Mouse (Mus musculus): ENCODE results near the gene Cyth3.

Cyth3 gene

DNA sequence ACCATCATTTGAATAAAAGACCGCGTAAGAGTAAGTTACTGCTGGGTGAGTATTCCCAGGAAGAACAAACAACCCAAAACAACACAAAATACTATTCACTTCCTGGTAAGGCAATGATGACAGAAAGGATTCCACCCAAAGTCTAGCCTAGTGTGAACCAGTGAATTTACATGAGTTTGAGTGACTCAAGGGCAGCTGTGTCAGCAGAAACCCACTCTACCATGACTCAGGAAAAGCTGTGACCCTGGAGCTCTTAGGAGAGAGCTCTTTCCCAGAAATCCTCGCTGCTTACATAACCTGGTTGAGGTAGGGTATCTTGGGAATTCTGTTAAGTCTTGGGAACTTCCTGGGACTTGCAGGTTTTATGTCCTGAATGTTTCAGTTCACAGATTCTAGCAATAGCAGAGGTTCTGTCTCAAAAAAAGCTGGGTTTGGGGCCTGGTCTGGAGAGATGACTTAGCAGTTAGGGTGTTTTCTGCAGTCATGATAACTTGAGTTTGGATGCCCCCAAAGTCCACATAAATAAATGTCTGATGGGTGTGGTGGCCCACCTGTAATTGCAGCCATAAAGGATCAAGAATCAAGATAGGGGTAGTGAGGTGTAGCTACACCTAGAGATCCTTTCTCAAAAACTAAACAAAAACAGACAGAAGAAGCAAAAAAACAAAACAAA, 5.5 kb upstream of the Cyth3 start:
- DNase-seq: no peak

DNA sequence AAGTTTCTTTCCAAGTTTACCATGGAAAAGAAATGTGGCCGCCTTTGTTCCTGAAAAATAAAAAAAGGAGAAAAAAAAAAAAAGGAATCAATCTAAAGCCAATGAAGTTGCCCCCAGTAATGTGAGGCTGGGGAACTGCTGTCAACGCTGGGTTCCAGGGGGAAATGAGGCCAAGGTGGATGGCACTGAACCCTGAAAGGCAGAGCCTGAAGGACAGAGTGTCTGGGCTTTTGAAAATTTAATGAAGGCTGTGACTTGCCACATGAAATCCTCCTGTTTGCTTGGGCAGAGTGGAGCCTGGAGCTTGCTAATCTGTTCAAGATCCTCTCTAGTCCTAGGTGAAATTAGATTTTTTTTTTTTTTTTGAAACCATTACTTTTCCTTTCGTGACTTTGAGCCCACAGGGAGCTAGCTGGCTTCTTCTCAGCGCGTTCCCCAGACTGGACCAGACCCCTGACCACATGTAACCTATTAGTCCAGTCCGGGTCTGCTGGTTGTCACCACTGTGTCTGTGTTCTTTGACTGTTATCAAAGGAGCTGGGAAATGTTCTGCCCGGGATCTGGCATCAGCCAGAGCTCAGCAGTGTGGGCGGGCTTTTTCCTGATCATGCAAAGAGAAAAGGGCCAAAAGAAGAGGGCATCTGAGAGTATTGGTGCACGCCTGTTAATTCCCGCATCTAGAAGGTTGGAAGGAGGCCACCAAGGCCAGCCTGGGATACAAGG, 4.6 kb upstream of the Cyth3 start:
- no peak for DNase-seq

- DNase-seq: no peak
These were observed 3.7 kb upstream of the Cyth3 start for GRCm38 (mm10) chr5:143618585-143618984.

DNA sequence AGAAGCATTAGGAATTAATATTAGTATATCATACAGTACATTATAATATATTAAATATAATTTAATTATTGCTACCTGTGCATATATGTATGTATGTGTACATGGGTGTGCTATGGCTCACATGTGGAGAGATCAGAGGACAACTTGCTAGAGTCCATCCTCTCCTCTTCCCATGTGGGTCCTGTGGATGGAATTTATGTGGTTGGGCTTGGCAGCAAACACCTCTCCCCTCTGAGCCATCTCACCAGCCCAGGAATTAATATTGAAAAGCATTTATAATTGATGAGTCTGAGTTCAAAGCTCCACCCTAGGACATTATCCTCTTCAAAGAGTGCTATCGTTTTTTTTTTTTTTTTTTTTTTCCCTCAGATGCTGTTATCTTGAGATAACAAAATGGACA, 2.1 kb upstream of the Cyth3 start:
- no peak for DNase-seq

DNA sequence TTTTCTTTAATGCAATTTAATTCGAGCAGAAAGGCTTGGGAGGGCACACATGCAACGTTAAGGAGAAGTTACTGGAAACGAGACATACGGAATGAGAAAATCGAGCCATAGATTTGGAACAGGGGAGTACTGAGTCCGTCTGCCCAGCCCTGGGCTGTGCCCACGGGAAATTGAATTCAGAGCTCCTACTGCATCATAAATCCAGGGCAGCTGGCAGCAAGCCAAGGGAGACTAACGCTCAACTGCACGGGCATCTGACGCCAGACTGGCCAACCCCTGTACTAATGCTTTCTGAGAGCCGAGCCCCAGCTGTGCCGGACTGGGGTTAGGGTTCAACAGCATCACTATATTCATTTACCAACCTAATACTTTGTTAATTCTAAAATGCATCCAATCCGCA, 1.3 kb upstream of the Cyth3 start:
- DNase-seq: no peak

DNA sequence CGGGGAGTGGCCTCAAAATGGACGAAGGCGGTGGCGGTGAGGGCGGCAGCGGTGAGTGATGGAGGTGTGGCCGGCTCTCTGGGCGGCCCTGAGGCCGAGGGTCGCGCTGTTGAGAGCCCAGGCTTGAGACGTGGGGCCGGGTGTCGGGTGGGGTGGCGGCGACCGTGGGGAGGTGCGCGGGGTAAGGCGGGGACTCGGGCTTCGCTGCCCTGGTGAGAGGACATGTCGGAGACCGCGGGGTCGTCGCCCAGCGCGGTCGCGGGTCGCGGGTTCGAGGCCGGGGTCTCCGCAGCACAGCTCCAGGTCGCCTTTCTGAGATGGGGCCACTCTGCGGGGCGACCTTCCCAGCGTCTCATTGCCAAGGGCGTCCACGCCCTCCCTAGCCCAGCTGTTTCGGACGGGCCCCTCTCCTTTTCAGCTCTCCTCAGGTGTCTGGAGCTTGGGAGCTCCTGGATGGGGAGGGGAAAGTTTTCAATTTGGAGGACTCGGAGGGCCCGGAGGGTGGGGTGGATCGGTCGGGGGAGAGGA, 440 bp downstream of the Cyth3 start:
- DNase-seq: no peak

DNA sequence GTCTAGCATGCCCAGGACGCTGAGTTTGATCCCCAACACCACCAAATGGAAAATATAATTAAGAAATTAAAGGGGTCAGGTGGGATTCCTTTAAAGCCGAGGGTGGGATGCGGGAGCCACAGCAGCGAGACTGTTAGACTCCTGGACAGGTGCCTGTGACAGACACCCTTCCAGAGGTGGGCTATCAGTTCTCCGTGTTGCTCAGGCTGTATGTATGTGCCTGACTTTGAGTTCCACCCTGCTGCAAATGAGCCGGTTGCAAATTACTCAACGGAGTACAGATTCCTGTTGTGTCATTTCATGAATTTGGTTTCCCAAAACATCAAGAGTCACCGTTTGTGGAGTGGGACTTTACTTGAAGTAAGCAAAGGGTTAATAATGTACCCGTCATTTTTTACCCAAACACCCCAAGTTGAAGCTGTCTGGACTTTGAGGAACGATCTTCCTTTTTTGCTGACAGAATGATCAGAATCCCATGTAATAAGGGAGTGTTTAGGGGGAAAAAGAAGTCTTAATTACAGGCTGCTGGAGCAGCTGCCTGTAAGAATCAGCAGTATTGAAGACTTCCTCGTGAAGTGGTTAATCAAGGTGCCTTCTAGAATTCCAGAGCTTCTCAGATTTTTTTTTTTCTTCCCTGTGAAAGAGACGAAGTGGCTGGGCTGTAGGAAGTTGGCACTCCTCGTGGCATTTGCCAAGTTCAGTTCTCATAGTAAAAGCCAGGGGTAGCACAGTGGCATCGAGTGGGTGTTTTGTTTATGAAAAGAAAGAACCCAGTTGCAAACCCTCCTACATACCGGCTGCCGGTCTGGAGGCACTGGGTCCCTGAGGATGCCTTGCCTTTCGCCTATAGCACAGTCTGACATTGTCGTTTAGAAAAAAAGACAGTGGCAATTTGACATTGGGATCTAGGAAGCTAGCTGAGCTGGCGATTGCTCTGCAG, 1.4 kb downstream of the Cyth3 start:
- no peak for DNase-seq

DNA sequence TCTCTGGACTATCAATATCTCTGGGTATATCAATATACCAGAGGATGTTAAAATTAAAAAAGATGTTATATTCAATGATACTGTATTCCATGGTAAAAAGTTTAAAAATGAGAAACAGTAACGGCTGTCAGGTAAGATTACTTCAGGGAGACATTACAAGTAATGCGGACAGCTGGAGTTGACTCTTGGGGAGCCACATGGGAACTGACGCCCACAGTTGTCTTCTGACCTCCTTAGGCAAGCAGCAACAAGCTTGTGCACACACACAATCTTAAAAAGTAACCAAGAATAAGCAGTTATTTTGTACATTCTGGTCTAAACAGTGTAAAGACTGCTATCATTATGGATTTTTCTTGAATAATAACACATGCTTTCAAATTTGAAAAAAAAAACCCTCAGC, 2.2 kb downstream of the Cyth3 start:
- no peak for DNase-seq

DNA sequence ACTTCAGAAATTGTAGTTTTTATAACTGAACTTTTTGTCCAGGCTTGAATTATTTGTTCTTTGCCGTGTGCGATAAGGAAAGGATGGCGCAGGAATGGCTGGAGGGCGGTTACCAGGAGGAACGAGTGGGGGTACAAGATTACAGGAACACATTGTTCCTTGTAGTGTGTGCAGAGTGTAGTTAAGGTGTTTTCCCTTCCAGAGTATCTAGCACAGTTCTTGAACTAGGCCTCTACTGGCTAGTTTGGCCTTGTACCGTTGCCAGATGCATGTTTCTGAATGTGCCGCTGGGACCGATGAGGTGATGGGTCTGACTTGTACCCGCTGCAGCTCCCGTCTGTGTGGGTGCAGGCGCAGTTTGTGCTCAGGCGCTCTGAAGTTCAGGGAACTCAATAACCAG, 3.2 kb downstream of the Cyth3 start:
- no peak for DNase-seq

- no peak for DNase-seq
These were observed 3.8 kb downstream of the Cyth3 start for GRCm38 (mm10) chr5:143625940-143626588.

DNA sequence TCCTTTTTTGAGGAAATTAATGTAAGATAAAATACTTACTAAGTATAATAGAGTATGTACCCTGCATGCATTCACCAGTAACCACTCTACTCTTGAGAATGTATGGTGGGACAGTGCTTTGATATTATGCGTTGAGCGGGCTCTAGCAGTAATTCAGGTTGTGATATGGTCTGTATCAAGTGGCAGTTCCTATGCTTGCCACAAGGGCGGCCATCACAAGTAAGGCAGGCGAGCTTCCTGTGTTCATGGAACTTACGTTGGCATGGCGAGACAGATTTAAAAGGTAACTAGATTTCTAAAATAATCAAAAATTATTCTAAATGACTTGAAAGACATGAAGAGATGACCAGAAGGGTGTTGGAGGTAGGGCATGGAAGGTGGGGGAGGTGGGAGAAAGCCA, 5.3 kb downstream of the Cyth3 start:
- DNase-seq: peak; percentile 20

DNA sequence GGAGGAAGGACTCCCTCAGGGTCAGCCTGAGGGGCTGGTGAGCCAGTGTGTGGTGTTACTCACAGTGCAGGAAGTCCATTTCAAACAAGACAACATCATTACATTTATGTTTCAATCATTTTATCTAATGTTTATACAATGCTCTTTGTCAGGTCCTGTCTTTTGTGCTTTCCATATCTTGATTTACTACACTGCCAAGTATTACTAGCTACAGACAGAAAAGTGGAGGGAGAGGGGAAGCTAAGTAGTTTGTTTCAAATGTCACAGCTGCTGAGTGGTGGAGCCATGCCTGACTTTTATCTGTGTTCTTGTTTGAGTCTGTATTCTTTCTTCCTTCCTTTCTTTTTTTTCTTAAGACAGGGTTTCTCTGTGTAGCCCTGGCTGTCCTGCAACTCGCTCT, 5.7 kb downstream of the Cyth3 start:
- no peak for DNase-seq

DNA sequence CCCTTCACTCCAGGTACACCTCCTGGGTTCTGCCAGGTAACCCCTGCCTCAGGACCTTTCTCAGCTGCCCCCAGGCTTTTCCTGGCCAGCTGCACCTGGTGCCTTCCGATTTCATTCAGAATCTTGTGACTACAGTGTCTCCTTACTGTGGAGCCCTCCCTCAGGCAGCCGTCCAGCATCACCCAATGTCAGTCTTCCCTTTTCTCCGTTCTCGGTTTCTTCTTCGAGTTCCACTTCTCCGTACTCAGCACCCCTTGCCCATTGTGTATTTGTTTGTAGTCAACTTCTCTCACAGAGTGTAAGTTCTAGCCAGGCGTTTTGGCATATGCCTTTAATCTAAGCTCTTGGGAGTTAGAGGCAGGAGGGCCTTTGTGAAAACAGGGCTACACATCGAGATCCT, 7.4 kb downstream of the Cyth3 start:
- no peak for DNase-seq

DNA sequence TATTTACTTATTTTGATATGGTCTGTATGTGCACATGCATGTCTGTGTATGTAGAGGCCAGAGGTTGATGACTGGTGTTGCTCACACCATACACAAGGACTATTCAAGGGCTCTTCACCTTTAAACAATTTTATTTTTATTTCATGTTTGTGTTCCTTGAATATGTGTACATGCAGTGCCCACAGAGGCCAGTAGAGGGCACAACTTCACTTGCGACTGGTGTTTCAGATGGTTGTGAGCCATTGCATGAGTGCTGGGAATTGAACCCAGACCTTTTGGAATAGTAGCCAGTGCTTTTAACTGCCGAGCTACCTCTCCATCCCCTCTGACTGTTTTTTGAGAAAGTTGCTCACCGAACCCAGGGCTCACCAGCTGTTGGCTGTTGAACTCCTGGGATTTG, 8.0 kb downstream of the Cyth3 start:
- peak; percentile 27 for DNase-seq

GRCm38 (mm10) chr5:143630738-143631137, 8.5 kb downstream of the Cyth3 start:
- no peak for DNase-seq

DNA sequence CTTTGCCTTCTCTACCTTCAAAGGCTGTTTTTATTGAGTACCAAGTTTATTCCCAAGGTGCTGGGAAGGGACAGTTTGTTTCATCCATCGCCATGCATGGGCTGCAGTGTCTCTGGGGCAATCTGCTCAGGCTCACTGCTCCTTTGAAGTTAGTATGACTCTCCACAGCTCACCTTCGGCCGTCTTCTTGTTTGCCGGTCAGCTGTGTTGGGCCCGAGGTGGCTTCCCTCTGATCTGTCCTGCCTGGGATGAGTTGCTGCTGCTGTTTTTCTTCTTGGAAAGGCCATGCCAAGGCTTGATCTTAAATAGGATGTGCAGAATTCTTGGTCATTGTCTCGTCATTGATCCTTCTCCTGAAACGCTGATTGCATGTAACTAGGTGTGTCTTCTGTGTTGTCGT, 9.3 kb downstream of the Cyth3 start:
- no peak for DNase-seq

DNA sequence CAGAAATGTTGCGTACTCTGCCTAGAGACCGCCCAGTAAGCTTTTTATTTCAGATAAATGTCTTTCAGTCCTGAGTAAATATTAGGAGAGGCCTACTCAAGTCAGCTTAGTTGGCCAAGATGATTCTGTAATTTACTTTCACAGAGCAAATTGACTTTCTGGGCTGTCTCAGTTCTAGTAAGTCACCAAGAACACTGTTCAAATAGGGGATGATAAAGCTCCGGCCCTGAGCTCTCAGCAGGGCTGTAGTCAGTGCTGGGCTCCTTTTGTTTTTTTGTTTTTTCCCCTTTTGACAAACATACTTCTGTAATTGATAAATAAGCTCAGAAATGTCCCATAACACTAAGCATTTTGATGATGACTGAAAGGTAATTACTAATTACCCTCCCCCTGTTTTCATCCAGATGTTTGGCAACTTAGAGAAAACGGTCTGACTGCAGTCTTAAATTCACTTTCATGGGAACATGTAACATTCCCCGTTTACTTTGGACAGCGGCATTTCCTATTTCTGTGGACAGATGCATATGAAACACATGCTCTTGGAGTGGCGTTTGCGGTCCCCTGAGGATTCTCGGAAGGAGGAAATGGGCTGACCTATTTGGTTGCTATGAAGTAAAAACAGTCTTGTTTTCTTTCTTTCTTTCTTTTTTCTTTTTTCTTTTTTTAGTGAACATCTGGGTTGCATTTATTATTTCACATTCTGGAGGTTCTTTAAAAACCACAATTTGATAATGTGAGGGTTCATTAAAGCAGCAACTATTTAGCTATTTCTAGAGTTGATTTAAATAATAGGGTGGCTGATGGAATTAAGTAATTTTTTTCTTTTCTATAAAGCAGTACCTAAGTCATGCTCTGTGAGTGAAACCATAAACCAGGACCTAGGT, 10.7 kb downstream of the Cyth3 start:
- no peak for DNase-seq

- DNase-seq: no peak
These were observed 11.3 kb downstream of the Cyth3 start for GRCm38 (mm10) chr5:143633558-143633871.

- no peak for DNase-seq
These were observed 11.6 kb downstream of the Cyth3 start for GRCm38 (mm10) chr5:143633877-143634276.

GRCm38 (mm10) chr5:143634550-143635112, 12.4 kb downstream of the Cyth3 start:
- no peak for DNase-seq

DNA sequence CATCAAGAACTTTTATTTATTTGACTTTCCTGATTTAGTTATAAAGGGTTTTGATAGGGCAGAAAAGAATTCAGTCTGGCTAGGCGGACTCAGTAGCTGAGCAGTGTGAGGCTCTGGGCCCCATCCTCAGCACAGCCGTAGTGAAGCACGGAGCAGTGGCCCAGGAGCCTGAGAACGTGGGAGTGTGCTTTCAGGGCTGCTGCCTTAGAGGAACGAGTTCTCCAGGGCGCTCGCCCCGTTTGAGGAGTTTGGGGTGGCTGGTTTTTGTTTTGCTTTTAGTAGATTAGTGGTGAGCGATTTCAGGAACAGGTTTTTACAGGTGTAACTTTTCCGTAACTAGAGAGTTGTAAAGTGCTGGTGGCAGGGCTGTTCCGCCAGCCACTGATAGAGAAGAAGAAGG, 13.1 kb downstream of the Cyth3 start:
- no peak for DNase-seq

GRCm38 (mm10) chr5:143636173-143636572, 13.9 kb downstream of the Cyth3 start:
- no peak for DNase-seq

Data from thymus, postnatal 14 days (tissue).